Mouse (Mus musculus) ES-E14 (cell line): ENCODE data around the gene Matn3. TPM values are rescaled to one million over a fixed set of nuclear protein-coding genes. Genes with fewer than 3 reads are reported as not detected.

Experiments used
- DNase-seq: peaks from one replicate; pipeline ENCODE4 v3.0.0-alpha.2; 2013; ENCODE audit warnings: low read depth, low spot score
- H3K27ac ChIP-seq: 2 replicates; pipeline ENCODE4 v1.5.1; 2012; ENCODE audit warnings: low read depth, mild to moderate bottlenecking, low read length, moderate library complexity, mixed read lengths; ENCODE audit not compliant: poor library complexity, insufficient read depth, severe bottlenecking
- H3K36me3 ChIP-seq: 2 replicates; pipeline ENCODE4 v1.6.1; 2012; ENCODE audit warnings: mild to moderate bottlenecking, low read length, moderate library complexity, mixed read lengths; ENCODE audit not compliant: control insufficient read depth, poor library complexity, insufficient read depth, severe bottlenecking
- H3K4me1 ChIP-seq, 2 experiments: fragments of 150-350 bp in 1 of 2; sonication (generic) in 1 of 2; 2 replicates each; pipeline ENCODE4 v1.6.1; 2012; ENCODE audit warnings: low read length in 2 of 2, mild to moderate bottlenecking in 1 of 2, mixed read lengths in 1 of 2; ENCODE audit not compliant: control insufficient read depth in 2 of 2, insufficient read depth in 2 of 2, poor library complexity in 1 of 2
- H3K4me3 ChIP-seq, 2 experiments: fragments of 150-350 bp in 1 of 2; sonication (generic) in 1 of 2; 2 replicates each; pipeline ENCODE4 v1.5.1; 2012; ENCODE audit warnings: low read length in 2 of 2, low read depth in 1 of 2, mild to moderate bottlenecking in 1 of 2, mixed read lengths in 1 of 2; ENCODE audit not compliant: insufficient read depth in 1 of 2, poor library complexity in 1 of 2, severe bottlenecking in 1 of 2
- H3K9ac ChIP-seq: 2 replicates; pipeline ENCODE4 v1.6.1; 2012; ENCODE audit warnings: low read depth, mild to moderate bottlenecking, low read length, mixed read lengths; ENCODE audit not compliant: poor library complexity, insufficient read depth, severe bottlenecking
- H3K9me3 ChIP-seq: fragments of 150-350 bp; sonication (generic); 2 replicates; pipeline ENCODE4 v1.6.1; 2012; ENCODE audit warnings: low read depth, mild to moderate bottlenecking, low read length; ENCODE audit not compliant: control insufficient read depth, insufficient read depth
- CHD2 ChIP-seq: IDR thresholded peaks from 2 replicates; pipeline ENCODE4 v1.6.1; 2014; ENCODE audit warnings: mild to moderate bottlenecking, low read depth, low read length, inconsistent platforms
- HCFC1 ChIP-seq: IDR thresholded peaks from 2 replicates; pipeline ENCODE4 v1.6.1; 2012; ENCODE audit warnings: low read length, inconsistent platforms, borderline replicate concordance; ENCODE audit not compliant: insufficient read depth
- MAFK ChIP-seq: IDR thresholded peaks from 2 replicates; pipeline ENCODE4 v1.6.1; 2014; ENCODE audit warnings: mild to moderate bottlenecking, low read depth, low read length, inconsistent platforms; ENCODE audit not compliant: insufficient read depth
- ZC3H11A ChIP-seq: IDR thresholded peaks from 2 replicates; pipeline ENCODE4 v1.6.1; 2012; ENCODE audit warnings: low read depth, mild to moderate bottlenecking, inconsistent platforms, low read length, borderline replicate concordance
- ZNF384 ChIP-seq: IDR thresholded peaks from 2 replicates; pipeline ENCODE4 v1.6.1; 2012; ENCODE audit warnings: low read depth, low read length, inconsistent platforms
- in situ Hi-C, 2 experiments: fragments of 600-800 bp; cut with MboI; formaldehyde crosslinking; loops; one replicate each; pipeline ENCODE4 v1.15.1; 2025; ENCODE audit warnings: low sequenced_read_pairs in 2 of 2, inconsistent platforms in 1 of 2; ENCODE audit not compliant: unreplicated experiment in 2 of 2
- total RNA-seq: library from RNA; depleted of rRNA; stranded (reverse); fragments of 300-350 nt; gene quantifications from 2 replicates; pipeline ENCODE4 v1.2.3, GENCODE M21; 2012

Gene Matn3
- total RNA-seq, 1 experiment = 2.5 TPM

- H3K36me3 ChIP-seq = peaks cover 23% of the 10 kb centered on the region
- in situ Hi-C loops = no loop called here
- no peak overlapping the region for H3K9ac ChIP-seq
- no peak overlapping the region for H3K27ac ChIP-seq
- no peak overlapping the region for H3K4me3 ChIP-seq
- H3K9me3 ChIP-seq = no peaks in the 10 kb centered on the region
- H3K4me1 ChIP-seq = peaks cover 2 to 14% of the 10 kb centered on the region in 2 experiments; a peak in 2 of 4 replicates
- no peak for TF ChIP-seq HCFC1
- TF ChIP-seq ZC3H11A = no peak
- no peak for TF ChIP-seq CHD2
- TF ChIP-seq MAFK = no peak
- no peak for TF ChIP-seq ZNF384
- no peak for DNase-seq
Observed at GRCm38 (mm10) chr12:8940011-8941005, 7.4 kb upstream of the Matn3 start.

- no peak for TF ChIP-seq ZC3H11A
- peak overlapping the region; percentile 4; the same call in 1 of the 2 replicates for H3K27ac ChIP-seq
- DNase-seq = no peak
- peaks cover 15% of the 10 kb centered on the region for H3K36me3 ChIP-seq
- no peak overlapping the region for H3K9ac ChIP-seq
- no peak overlapping the region for H3K4me3 ChIP-seq
- no peaks in the 10 kb centered on the region for H3K9me3 ChIP-seq
- in situ Hi-C loops = no loop called here
- H3K4me1 ChIP-seq = peaks cover 2 to 14% of the 10 kb centered on the region in 2 experiments; a peak in 2 of 4 replicates
Observed at GRCm38 (mm10) chr12:8941131-8941615, 6.6 kb upstream of the Matn3 start.

- Histone ChIP-seq H3K9me3 (no peaks in the 10 kb centered on the region), H3K27ac (peak overlapping the region; percentile 4; the same call in 1 of the 2 replicates), H3K9ac (no peak overlapping the region), H3K4me1 (peaks cover 2 to 14% of the 10 kb centered on the region in 2 experiments; a peak in 2 of 4 replicates), H3K36me3 (peaks cover 10% of the 10 kb centered on the region), H3K4me3 (no peak overlapping the region)
- in situ Hi-C loops = no loop called here
- DNase-seq = no peak
- TF ChIP-seq MAFK = no peak
- no peak for TF ChIP-seq ZC3H11A
- TF ChIP-seq CHD2 = no peak
- TF ChIP-seq ZNF384 = no peak
- TF ChIP-seq HCFC1 = no peak
Observed at GRCm38 (mm10) chr12:8941699-8942392, 5.9 kb upstream of the Matn3 start.

- Histone ChIP-seq H3K4me1 (0 out of 4 replicates have a peak, but pooled peaks cover 2 to 4% of the 10 kb centered on the region in 2 experiments), H3K9me3 (no peaks in the 10 kb centered on the region), H3K4me3 (peak overlapping the region in 1 of 2 experiments; percentile 93; a peak in 3 of 4 replicates), H3K9ac (no peak overlapping the region), H3K36me3 (no peaks in the 10 kb centered on the region), H3K27ac (no peak overlapping the region)
- no peak for TF ChIP-seq MAFK
- TF ChIP-seq ZNF384 = no peak
- no peak for TF ChIP-seq ZC3H11A
- TF ChIP-seq CHD2 = no peak
- TF ChIP-seq HCFC1 = no peak
- no peak for DNase-seq
- in situ Hi-C loops = no loop called here
Observed at GRCm38 (mm10) chr12:8947163-8947562, 566 bp upstream of the Matn3 start.
